In genomic region chr1:4571299-4572202, GRCm38 (mm10) we compare ENCODE assay signal across 8 mouse cellular contexts.
DNase-seq lines count a peak whose midpoint lies in the region; ATAC-seq lines count a peak whose summit lies in the region.

No protein-coding gene starts in this region.

- peaks cover 14% of the 10 kb centered on the region; the same call in 1 of the 2 replicates for H3K4me1 ChIP-seq in hindbrain, embryonic 10.5 days (replicated peaks)
- 0 out of 2 replicates have a peak, but pooled peaks cover 4% of the 10 kb centered on the region for H3K4me1 ChIP-seq in lung, embryonic 15.5 days

- peak overlapping the region; percentile 66 for H3K4me3 ChIP-seq in hindbrain, embryonic 10.5 days
- H3K4me3 ChIP-seq in lung, embryonic 15.5 days: peak overlapping the region; percentile 55

- no peaks in the 10 kb centered on the region for H3K27me3 ChIP-seq in hindbrain, embryonic 10.5 days (ENCODE audit: insufficient read depth, poor library complexity, severe bottlenecking)
- no peaks in the 10 kb centered on the region for H3K27me3 ChIP-seq in lung, embryonic 15.5 days

- peak; percentile 96 for ATAC-seq in lung, embryonic 15.5 days (ENCODE audit: borderline replicate concordance, extremely low read depth, low FRiP score, low TSS enrichment)

- peak; percentile 75 for DNase-seq in Muller cell, postnatal 12 days (ENCODE audit: inconsistent ontology term)
- peak; percentile 36 for DNase-seq in cerebellum, adult 9-10 months
- DNase-seq in frontal cortex, postnatal 10 days (ENCODE audit: low spot score in 2 of 2): peak; percentile 26 to 50
- DNase-seq in hindbrain, embryonic 10.5 days (ENCODE audit: low spot score): peak; percentile 83
- DNase-seq in layer of hippocampus, postnatal 10 days (ENCODE audit: low spot score in 2 of 2): peak; percentile 54 to 67
- DNase-seq in ovary, postnatal 36 days (ENCODE audit: low spot score): peak; percentile 70
- no peak for DNase-seq in B cell, adult 2 months

- peaks cover 6% of the 10 kb centered on the region; the same call in 1 of the 2 replicates for H3K9me3 ChIP-seq in hindbrain, embryonic 10.5 days
- H3K9me3 ChIP-seq in lung, embryonic 15.5 days: no peaks in the 10 kb centered on the region

- H3K27ac ChIP-seq in hindbrain, embryonic 10.5 days: peak overlapping the region; percentile 97
- peak overlapping the region; percentile 85 for H3K27ac ChIP-seq in lung, embryonic 15.5 days

- peak overlapping the region; percentile 82 for H3K4me2 ChIP-seq in lung, embryonic 15.5 days

- peak overlapping the region; percentile 60 for H3K9ac ChIP-seq in lung, embryonic 15.5 days

- no peaks in the 10 kb centered on the region for H3K36me3 ChIP-seq in hindbrain, embryonic 10.5 days
- no peaks in the 10 kb centered on the region for H3K36me3 ChIP-seq in lung, embryonic 15.5 days

- WGBS in hindbrain, embryonic 10.5 days: under 1% methylated on average over 58 of the region's 58 CpGs
- WGBS in lung, embryonic 15.5 days: under 1% methylated on average over 55 of the region's 58 CpGs

Comparison
In these comparisons a context has a peak if more than half of its experiments do, and no peak if none do; other contexts are left out.
1. DNase-seq: peak in Muller cell, postnatal 12 days (single experiment), cerebellum, adult 9-10 months (single experiment), frontal cortex, postnatal 10 days (2 of 2), hindbrain, embryonic 10.5 days (single experiment), layer of hippocampus, postnatal 10 days (2 of 2) and ovary, postnatal 36 days (single experiment); none in B cell, adult 2 months (0 of 2).